Mouse (Mus musculus) forebrain, postnatal 0 days (tissue): ENCODE data around the gene Rasgrf1. TPM values are rescaled to one million over a fixed set of nuclear protein-coding genes. Genes with fewer than 3 reads are reported as not detected.

Source experiments
- ATAC-seq: fragments of 200-750 bp; cut with Nextera tagmentation; 2 replicates; pipeline ENCODE4 v1.8.0; 2017; ENCODE audit warnings: mild to moderate bottlenecking, moderate library complexity
- DNase-seq: peaks from one replicate; pipeline ENCODE4 v3.0.0-alpha.2; 2015
- H3K27ac ChIP-seq: fragments of 300-500 bp; sonication (generic); 2 replicates; pipeline ENCODE4 v1.5.1; 2014; ENCODE audit warnings: low read depth, mild to moderate bottlenecking, antibody characterized with exemption, low read length, moderate library complexity, mixed read lengths
- H3K27me3 ChIP-seq: fragments of 300-500 bp; sonication (generic); 2 replicates; pipeline ENCODE4 v1.6.1; 2014; ENCODE audit warnings: mild to moderate bottlenecking, low read length, mixed read lengths; ENCODE audit not compliant: insufficient read depth
- H3K36me3 ChIP-seq: fragments of 300-500 bp; sonication (generic); 2 replicates; pipeline ENCODE4 v1.6.1; 2014; ENCODE audit warnings: mild to moderate bottlenecking, moderate library complexity; ENCODE audit not compliant: insufficient read depth
- H3K4me1 ChIP-seq: fragments of 300-500 bp; sonication (generic); 2 replicates; pipeline ENCODE4 v1.6.1; 2014; ENCODE audit warnings: antibody characterized with exemption; ENCODE audit not compliant: insufficient read depth
- H3K4me2 ChIP-seq: fragments of 300-500 bp; sonication (generic); 2 replicates; pipeline ENCODE4 v1.6.1; 2014; ENCODE audit warnings: low read depth, mild to moderate bottlenecking, moderate library complexity
- H3K4me3 ChIP-seq: fragments of 300-500 bp; sonication (generic); 2 replicates; pipeline ENCODE4 v1.5.1; 2014; ENCODE audit warnings: low read depth, low read length, mixed read lengths
- H3K9ac ChIP-seq: fragments of 300-500 bp; sonication (generic); 2 replicates; pipeline ENCODE4 v1.6.1; 2014; ENCODE audit warnings: mild to moderate bottlenecking
- H3K9me3 ChIP-seq: fragments of 300-500 bp; sonication (generic); 2 replicates; pipeline ENCODE4 v1.6.1; 2016; ENCODE audit warnings: low read length
- CTCF ChIP-seq: sonication (generic); IDR thresholded peaks from 2 replicates; pipeline ENCODE4 v1.5.1; 2016; ENCODE audit warnings: antibody characterized with exemption, control low read depth, low read depth
- WGBS: fragments of 180-500 bp; shearing (Covaris S2); extraction: QIAGEN DNeasy Blood & Tissue Kit; methylation state at CpG from one replicate; pipeline ENCODE4 v1.1.7; 2014; 5-methylcytosine and 5-hydroxymethylcytosine counted together
- polyA plus RNA-seq: library from polyadenylated mRNA; unstranded; fragments of >200 nt; fragmentation: Nextera tagmentation; extraction: Ambion mirVana; gene quantifications from 2 replicates; pipeline ENCODE4 v1.2.1, GENCODE M21; 2015
- total RNA-seq: library from RNA; depleted of rRNA; stranded (reverse); fragments of >200 nt; gene quantifications from 2 replicates; pipeline ENCODE4 v1.2.3, GENCODE M21; 2014

Gene Rasgrf1
- total and polyA plus RNA-seq, 2 experiments from 2014 or later, result 19.3 to 33.2 TPM

- H3K27ac ChIP-seq, result no peak overlapping the region
- no peak overlapping the region for H3K9ac ChIP-seq
- DNase-seq, result no peak
- ATAC-seq, result no peak
- H3K4me1 ChIP-seq, result no peaks in the 10 kb centered on the region
- H3K9me3 ChIP-seq, result no peaks in the 10 kb centered on the region
- no peak for TF ChIP-seq CTCF
- no peak overlapping the region for H3K4me3 ChIP-seq
- WGBS, result 90% methylated on average over 9 of the region's 9 CpGs
- no peak overlapping the region for H3K4me2 ChIP-seq
- H3K27me3 ChIP-seq, result no peaks in the 10 kb centered on the region
- H3K36me3 ChIP-seq, result no peaks in the 10 kb centered on the region
These were observed 37.1 kb downstream of the Rasgrf1 start for GRCm38 (mm10) chr9:89946830-89947229.

GRCm38 (mm10) chr9:89948602-89949001 lies 38.9 kb downstream of the Rasgrf1 start:
- H3K27ac ChIP-seq, result no peak overlapping the region
- no peaks in the 10 kb centered on the region for H3K36me3 ChIP-seq
- no peak overlapping the region for H3K4me2 ChIP-seq
- DNase-seq, result no peak
- no peak for ATAC-seq
- H3K9me3 ChIP-seq, result no peaks in the 10 kb centered on the region
- no peak overlapping the region for H3K4me3 ChIP-seq
- TF ChIP-seq CTCF, result no peak
- no peak overlapping the region for H3K9ac ChIP-seq
- H3K4me1 ChIP-seq, result no peaks in the 10 kb centered on the region
- no peaks in the 10 kb centered on the region for H3K27me3 ChIP-seq
- 55% methylated on average over 5 of the region's 5 CpGs for WGBS

- H3K36me3 ChIP-seq, result no peaks in the 10 kb centered on the region
- H3K27me3 ChIP-seq, result no peaks in the 10 kb centered on the region
- no peaks in the 10 kb centered on the region for H3K9me3 ChIP-seq
- no peak for DNase-seq
- no peak overlapping the region for H3K4me3 ChIP-seq
- H3K9ac ChIP-seq, result no peak overlapping the region
- TF ChIP-seq CTCF, result no peak
- 95% methylated on average over 22 of the region's 22 CpGs for WGBS
- H3K27ac ChIP-seq, result no peak overlapping the region
- H3K4me2 ChIP-seq, result no peak overlapping the region
- ATAC-seq, result no peak
- no peaks in the 10 kb centered on the region for H3K4me1 ChIP-seq
These were observed 44.0 kb downstream of the Rasgrf1 start for GRCm38 (mm10) chr9:89953596-89954215.

- H3K27ac ChIP-seq, result no peak overlapping the region
- H3K9me3 ChIP-seq, result no peaks in the 10 kb centered on the region
- no peak overlapping the region for H3K4me3 ChIP-seq
- H3K4me2 ChIP-seq, result no peak overlapping the region
- H3K27me3 ChIP-seq, result no peaks in the 10 kb centered on the region
- ATAC-seq (no peak), DNase-seq (no peak)
- H3K9ac ChIP-seq, result no peak overlapping the region
- WGBS, result 75% methylated on average over 8 of the region's 8 CpGs
- TF ChIP-seq CTCF, result no peak
- no peaks in the 10 kb centered on the region for H3K4me1 ChIP-seq
- H3K36me3 ChIP-seq, result no peaks in the 10 kb centered on the region
These were observed 45.3 kb downstream of the Rasgrf1 start for GRCm38 (mm10) chr9:89954860-89955479.

GRCm38 (mm10) chr9:89958959-89959358 lies 49.3 kb downstream of the Rasgrf1 start:
- ATAC-seq (no peak), DNase-seq (no peak)
- 85% methylated on average over 2 of the region's 2 CpGs for WGBS
- Histone ChIP-seq H3K9ac (no peak overlapping the region), H3K4me2 (no peak overlapping the region), H3K9me3 (no peaks in the 10 kb centered on the region), H3K4me3 (no peak overlapping the region), H3K27ac (no peak overlapping the region), H3K36me3 (no peaks in the 10 kb centered on the region), H3K4me1 (no peaks in the 10 kb centered on the region), H3K27me3 (no peaks in the 10 kb centered on the region)
- TF ChIP-seq CTCF, result no peak

- H3K4me2 ChIP-seq, result no peak overlapping the region
- WGBS, result 80% methylated on average over 4 of the region's 4 CpGs
- no peaks in the 10 kb centered on the region for H3K36me3 ChIP-seq
- H3K4me1 ChIP-seq, result no peaks in the 10 kb centered on the region
- H3K9ac ChIP-seq, result no peak overlapping the region
- no peak for DNase-seq
- no peaks in the 10 kb centered on the region for H3K27me3 ChIP-seq
- no peak for TF ChIP-seq CTCF
- no peak for ATAC-seq
- H3K4me3 ChIP-seq, result no peak overlapping the region
- no peak overlapping the region for H3K27ac ChIP-seq
- no peaks in the 10 kb centered on the region for H3K9me3 ChIP-seq
These were observed 54.4 kb downstream of the Rasgrf1 start for GRCm38 (mm10) chr9:89964091-89964490.

GRCm38 (mm10) chr9:89967716-89968115 lies 58.0 kb downstream of the Rasgrf1 start:
- Histone ChIP-seq H3K4me3 (no peak overlapping the region), H3K27me3 (no peaks in the 10 kb centered on the region), H3K36me3 (no peaks in the 10 kb centered on the region), H3K4me1 (no peaks in the 10 kb centered on the region), H3K9me3 (no peaks in the 10 kb centered on the region), H3K27ac (no peak overlapping the region), H3K9ac (no peak overlapping the region), H3K4me2 (no peak overlapping the region)
- no peak for DNase-seq
- 83% methylated on average over 4 of the region's 4 CpGs for WGBS
- no peak for ATAC-seq
- no peak for TF ChIP-seq CTCF
